Mouse (Mus musculus) MEL-GATA-1-ER (cell line): ENCODE data around the gene Mettl26.

Experiments
- DNase-seq: peaks from one replicate; pipeline ENCODE4 v3.0.0-alpha.2; 2012; ENCODE audit warnings: low read depth; ENCODE audit errors: extremely low read depth

Mettl26 gene

GRCm38 (mm10) chr17:25922120-25922519 is 47.2 kb downstream of the Mettl26 start:
- no peak for DNase-seq

GRCm38 (mm10) chr17:25925348-25925747 is 50.5 kb downstream of the Mettl26 start:
- DNase-seq = no peak
